Mouse (Mus musculus) heart, adult 9 months (tissue): ENCODE data around the gene 1700016K19Rik.

ENCODE experiments used
- DNase-seq, 2 experiments: peaks; one replicate each; pipeline ENCODE4 v3.0.0; 2022; ENCODE audit warnings: low spot score in 2 of 2

Gene 1700016K19Rik

GRCm38 (mm10) chr11:76033836-76034235, 34.1 kb downstream of the 1700016K19Rik start:
- DNase-seq: no peak

GRCm38 (mm10) chr11:76035182-76035581, 35.5 kb downstream of the 1700016K19Rik start:
- DNase-seq: no peak

DNA sequence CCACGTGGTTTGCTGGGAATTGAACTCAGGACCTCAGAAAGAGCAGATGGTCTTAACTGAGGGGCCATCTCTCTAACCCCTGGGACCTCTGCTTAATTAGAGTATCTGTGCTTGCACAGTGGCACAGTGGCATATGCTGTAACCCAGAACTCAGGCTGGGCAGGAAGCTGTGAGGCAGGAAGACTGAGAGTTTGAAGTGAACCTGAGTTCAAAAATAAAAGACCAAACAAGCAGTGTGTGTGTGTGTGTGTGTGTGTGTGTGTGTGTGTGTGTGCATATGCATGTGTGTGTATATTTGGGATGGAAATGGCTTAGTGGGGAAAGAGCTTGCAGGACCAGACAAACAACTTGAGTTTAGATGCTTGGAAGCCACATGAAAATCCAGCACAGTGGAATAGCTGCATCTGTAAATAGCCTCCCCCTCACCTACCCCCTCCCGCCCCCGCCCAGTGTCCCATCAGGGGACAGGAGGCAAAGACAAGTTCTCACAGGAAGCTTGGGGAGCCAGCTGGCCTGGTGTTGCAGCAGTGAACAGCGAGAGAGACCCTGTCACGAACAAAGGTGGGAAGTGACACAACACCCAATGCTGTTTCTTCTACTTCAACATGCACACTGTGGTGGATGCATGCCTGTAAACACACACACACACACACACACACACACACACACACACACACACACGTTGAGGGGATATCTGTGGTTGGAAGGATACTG, 38.0 kb downstream of the 1700016K19Rik start:
- peak; percentile 13 to 40 for DNase-seq

DNA sequence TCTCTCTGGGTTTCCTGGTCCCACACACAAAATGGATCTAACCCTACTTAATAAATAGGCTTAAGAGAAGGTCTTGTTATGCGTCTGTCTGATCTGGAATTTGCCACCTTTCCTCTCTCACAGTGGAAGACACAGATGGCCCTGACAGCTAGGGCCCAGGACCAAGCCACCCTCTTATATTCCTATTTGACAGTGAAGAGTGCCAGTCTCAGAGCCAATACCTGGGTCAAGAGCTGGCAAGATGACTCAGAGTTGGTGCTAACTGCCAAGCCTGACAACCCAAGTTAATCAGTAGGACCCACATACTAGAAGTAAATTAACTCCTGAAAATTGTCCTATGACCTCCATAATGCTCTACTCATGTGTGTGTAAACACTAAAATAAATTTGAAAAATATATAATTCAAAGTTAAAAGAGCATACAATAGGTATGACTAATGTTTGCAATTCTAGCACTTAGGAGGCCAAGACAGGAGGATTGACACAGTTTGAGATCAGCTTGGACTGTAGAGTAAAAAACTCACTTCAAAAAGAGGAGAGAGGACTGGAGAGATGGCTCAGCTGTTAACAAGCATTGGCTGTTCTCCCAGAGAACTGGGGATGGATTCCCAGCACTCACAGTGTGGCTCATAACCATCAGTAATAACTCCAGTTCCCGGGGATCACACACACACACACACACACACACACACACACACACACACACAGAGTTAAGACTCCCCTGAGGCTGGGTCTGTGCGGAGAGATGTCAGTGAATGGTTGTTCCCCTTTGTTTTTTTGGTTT, 39.8 kb downstream of the 1700016K19Rik start:
- DNase-seq: no peak

DNA sequence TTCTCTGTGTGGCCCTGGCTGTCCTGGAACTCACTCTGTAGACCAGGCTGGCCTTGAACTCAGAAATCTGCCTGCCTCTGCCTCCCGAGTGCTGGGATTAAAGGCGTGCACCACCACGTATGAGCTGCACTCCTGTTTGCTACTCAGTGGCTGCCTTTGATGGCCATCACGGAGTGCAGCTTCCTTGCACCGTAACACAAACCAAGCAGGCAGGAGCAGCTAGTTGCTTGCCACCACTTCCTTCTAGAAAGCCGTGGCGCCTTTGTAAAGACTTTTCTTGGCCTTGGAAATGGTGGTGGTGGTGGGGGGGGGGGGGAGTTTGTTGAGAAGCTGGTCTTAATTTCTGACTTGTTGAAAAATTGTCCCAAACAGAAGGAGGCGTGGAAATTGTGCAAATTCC, 40.4 kb downstream of the 1700016K19Rik start:
- DNase-seq: no peak

- DNase-seq: no peak
Observed at GRCm38 (mm10) chr11:76040761-76041376, 41.2 kb downstream of the 1700016K19Rik start.

GRCm38 (mm10) chr11:76042041-76042638, 42.4 kb downstream of the 1700016K19Rik start:
- peak; percentile 48 to 61 for DNase-seq

DNA sequence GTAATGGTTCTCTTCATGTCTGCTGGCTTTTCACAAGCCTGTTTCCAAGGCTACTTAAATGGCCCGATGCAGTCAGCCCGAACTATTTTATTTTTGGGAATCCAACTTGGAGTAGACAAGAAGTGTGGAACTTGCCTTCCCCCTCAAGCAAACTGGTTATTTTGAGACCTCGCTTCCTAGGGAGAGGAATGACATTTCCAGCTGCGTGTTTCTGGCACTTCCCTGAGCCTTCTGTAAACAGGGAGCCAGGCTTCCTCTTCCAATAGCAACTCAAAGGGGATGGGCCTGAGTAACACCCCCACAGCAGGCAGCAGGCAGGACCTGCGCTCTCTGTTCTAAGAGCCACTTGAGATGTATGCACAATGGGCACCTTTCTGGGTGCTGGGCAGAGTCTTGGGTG, 43.2 kb downstream of the 1700016K19Rik start:
- peak; percentile 81 to 90 for DNase-seq

DNA sequence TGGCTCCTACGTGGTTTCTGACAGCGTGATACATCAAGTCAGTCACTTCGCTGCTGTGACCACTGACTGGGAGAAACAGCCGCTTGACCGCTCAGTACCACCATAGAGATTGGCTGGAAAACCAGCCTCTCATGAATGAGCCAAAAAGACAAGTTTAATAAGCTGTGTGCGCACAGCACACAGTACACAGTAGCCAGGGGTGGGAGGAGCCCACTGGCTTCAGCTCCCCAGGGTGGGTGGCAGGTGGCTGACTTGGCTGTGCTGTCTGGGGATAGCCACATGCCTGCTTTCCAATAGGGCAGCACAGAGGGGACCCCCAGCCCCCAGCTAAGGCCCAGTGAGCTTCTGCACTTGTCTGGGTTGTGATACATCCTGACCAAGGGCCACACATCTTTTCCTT, 44.8 kb downstream of the 1700016K19Rik start:
- no peak for DNase-seq

DNA sequence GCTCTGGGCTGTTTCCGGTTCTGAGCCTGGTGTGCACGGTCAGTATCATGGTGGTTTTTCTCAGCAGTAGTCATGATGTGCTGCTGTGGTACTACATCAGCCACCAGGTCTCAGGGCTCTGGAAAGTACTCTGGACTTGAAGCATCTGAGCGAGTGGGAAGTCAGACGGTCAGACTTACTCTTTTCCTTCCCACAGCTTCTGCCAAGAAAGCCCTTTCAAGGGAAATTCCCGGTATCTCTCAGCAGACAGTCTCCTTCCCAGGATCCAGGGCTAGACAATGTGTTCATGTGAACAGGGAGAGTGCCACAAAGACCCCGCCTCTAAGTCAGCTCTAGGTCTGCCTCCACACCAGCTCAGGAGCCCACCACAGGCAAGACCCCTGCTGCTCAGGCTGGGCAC, 45.7 kb downstream of the 1700016K19Rik start:
- peak; percentile 34 to 58 for DNase-seq

GRCm38 (mm10) chr11:76050509-76050908, 50.8 kb downstream of the 1700016K19Rik start:
- no peak for DNase-seq

- no peak for DNase-seq
Observed at GRCm38 (mm10) chr11:76050967-76051512, 51.3 kb downstream of the 1700016K19Rik start.

GRCm38 (mm10) chr11:76052496-76052895, 52.8 kb downstream of the 1700016K19Rik start:
- no peak for DNase-seq
